Mouse (Mus musculus) hindbrain, embryonic 11.5 days (tissue): ENCODE results near the gene Upp2. TPM values are rescaled to one million over a fixed set of nuclear protein-coding genes. Genes with fewer than 3 reads are reported as not detected.

ENCODE experiments used
- ATAC-seq: fragments of 200-750 bp; cut with Nextera tagmentation; 2 replicates; pipeline ENCODE4 v1.8.0; 2017; ENCODE audit warnings: mild to moderate bottlenecking, moderate TSS enrichment, moderate library complexity; ENCODE audit not compliant: low FRiP score
- DNase-seq: peaks from one replicate; pipeline ENCODE4 v3.0.0-alpha.2; 2015; ENCODE audit warnings: low spot score
- H3K27ac ChIP-seq: fragments of 300-500 bp; sonication (generic); 2 replicates; pipeline ENCODE4 v1.5.1; 2014; ENCODE audit warnings: mild to moderate bottlenecking, low read depth, low read length
- H3K27me3 ChIP-seq: fragments of 300-500 bp; sonication (generic); 2 replicates; pipeline ENCODE4 v1.6.1; 2014; ENCODE audit warnings: mild to moderate bottlenecking, low read length, moderate library complexity, mixed read lengths; ENCODE audit not compliant: control insufficient read depth, insufficient read depth
- H3K36me3 ChIP-seq: fragments of 300-500 bp; sonication (generic); 2 replicates; pipeline ENCODE4 v1.6.1; 2014; ENCODE audit warnings: mild to moderate bottlenecking, low read length, moderate library complexity, mixed read lengths; ENCODE audit not compliant: control insufficient read depth, insufficient read depth
- H3K4me1 ChIP-seq: fragments of 300-500 bp; sonication (generic); replicated peaks from 2 replicates; pipeline ENCODE4 v1.6.1; 2014; ENCODE audit warnings: low read length, mixed read lengths; ENCODE audit not compliant: control insufficient read depth, insufficient read depth
- H3K4me2 ChIP-seq: fragments of 300-500 bp; sonication (generic); replicated peaks from 2 replicates; pipeline ENCODE4 v1.6.1; 2014; ENCODE audit warnings: mild to moderate bottlenecking, low read depth, low read length
- H3K4me3 ChIP-seq: fragments of 300-500 bp; sonication (generic); 2 replicates; pipeline ENCODE4 v1.5.1; 2014; ENCODE audit warnings: low read depth, low read length
- H3K9ac ChIP-seq: fragments of 300-500 bp; sonication (generic); 2 replicates; pipeline ENCODE4 v1.6.1; 2014; ENCODE audit warnings: low read depth, low read length
- H3K9me3 ChIP-seq: fragments of 300-500 bp; sonication (generic); 2 replicates; pipeline ENCODE4 v1.6.1; 2016; ENCODE audit warnings: low read length; ENCODE audit not compliant: control insufficient read depth
- WGBS: fragments of 180-500 bp; shearing (Covaris S2); extraction: QIAGEN DNeasy Blood & Tissue Kit; methylation state at CpG from one replicate; pipeline ENCODE4 v1.1.7; 2014; 5-methylcytosine and 5-hydroxymethylcytosine counted together
- polyA plus RNA-seq: library from polyadenylated mRNA; unstranded; fragments of >200 nt; fragmentation: Nextera tagmentation; extraction: Ambion mirVana; gene quantifications from 2 replicates; pipeline ENCODE4 v1.2.1, GENCODE M21; 2014

Upp2 gene
- polyA plus RNA-seq, 1 experiment from 2014 or later: 6.3 TPM

GRCm38 (mm10) chr2:58633791-58634190 lies 66.7 kb downstream of the Upp2 start:
- Histone ChIP-seq H3K4me1 (no peaks in the 10 kb centered on the region), H3K27me3 (no peaks in the 10 kb centered on the region), H3K9me3 (no peaks in the 10 kb centered on the region), H3K4me3 (no peak overlapping the region), H3K4me2 (no peak overlapping the region), H3K27ac (no peak overlapping the region), H3K36me3 (no peaks in the 10 kb centered on the region), H3K9ac (no peak overlapping the region)
- ATAC-seq: no peak
- 95% methylated on average over 11 of the region's 11 CpGs for WGBS
- no peak for DNase-seq

GRCm38 (mm10) chr2:58641761-58642555 lies 74.9 kb downstream of the Upp2 start:
- no peaks in the 10 kb centered on the region for H3K4me1 ChIP-seq
- no peak overlapping the region for H3K27ac ChIP-seq
- no peak overlapping the region for H3K4me2 ChIP-seq
- DNase-seq: no peak
- peak; percentile 35; the same call in 1 of the 2 replicates for ATAC-seq
- H3K36me3 ChIP-seq: no peaks in the 10 kb centered on the region
- H3K4me3 ChIP-seq: no peak overlapping the region
- 75% methylated on average over 19 of the region's 19 CpGs for WGBS
- no peak overlapping the region for H3K9ac ChIP-seq
- no peaks in the 10 kb centered on the region for H3K27me3 ChIP-seq
- H3K9me3 ChIP-seq: no peaks in the 10 kb centered on the region

GRCm38 (mm10) chr2:58645667-58646066 lies 78.6 kb downstream of the Upp2 start:
- no peak overlapping the region for H3K4me3 ChIP-seq
- no peak overlapping the region for H3K4me2 ChIP-seq
- H3K36me3 ChIP-seq: no peaks in the 10 kb centered on the region
- ATAC-seq (no peak), DNase-seq (no peak)
- no peak overlapping the region for H3K27ac ChIP-seq
- H3K27me3 ChIP-seq: no peaks in the 10 kb centered on the region
- H3K4me1 ChIP-seq: no peaks in the 10 kb centered on the region
- WGBS: 95% methylated on average over 6 of the region's 6 CpGs
- H3K9ac ChIP-seq: no peak overlapping the region
- H3K9me3 ChIP-seq: no peaks in the 10 kb centered on the region

DNA sequence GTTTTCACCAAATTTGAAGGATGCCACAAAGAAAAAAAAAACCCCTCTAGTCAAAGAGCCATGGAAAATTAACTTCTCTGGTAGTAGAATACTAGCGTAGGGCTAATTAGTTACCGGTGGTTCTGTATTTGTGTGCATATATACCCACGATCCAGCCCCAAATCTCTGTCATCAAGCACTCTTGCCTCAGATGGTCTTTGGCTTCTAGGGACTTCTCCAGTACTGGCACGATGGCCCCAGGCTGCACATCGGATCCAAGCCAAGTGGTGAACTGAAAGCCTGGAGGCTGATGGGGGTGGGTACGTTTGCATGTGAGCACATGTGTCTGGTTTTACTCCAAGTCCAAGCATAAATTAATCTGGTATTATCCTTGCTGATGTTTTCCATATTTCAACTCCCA lies 88.1 kb downstream of the Upp2 start:
- Histone ChIP-seq H3K9ac (no peak overlapping the region), H3K4me3 (no peak overlapping the region), H3K4me2 (no peak overlapping the region), H3K9me3 (no peaks in the 10 kb centered on the region; the same call in 1 of the 2 replicates), H3K27ac (no peak overlapping the region), H3K27me3 (no peaks in the 10 kb centered on the region), H3K4me1 (no peaks in the 10 kb centered on the region), H3K36me3 (no peaks in the 10 kb centered on the region)
- WGBS: 86% methylated on average over 6 of the region's 6 CpGs
- ATAC-seq (no peak), DNase-seq (no peak)

- ATAC-seq: no peak
- H3K4me2 ChIP-seq: no peak overlapping the region
- 84% methylated on average over 1 of the region's 1 CpGs for WGBS
- no peaks in the 10 kb centered on the region for H3K27me3 ChIP-seq
- no peak overlapping the region for H3K4me3 ChIP-seq
- no peaks in the 10 kb centered on the region; the same call in 1 of the 2 replicates for H3K9me3 ChIP-seq
- H3K4me1 ChIP-seq: no peaks in the 10 kb centered on the region
- no peaks in the 10 kb centered on the region for H3K36me3 ChIP-seq
- H3K27ac ChIP-seq: no peak overlapping the region
- DNase-seq: no peak
- no peak overlapping the region for H3K9ac ChIP-seq
Observed at GRCm38 (mm10) chr2:58656959-58657358, 89.9 kb downstream of the Upp2 start.

DNA sequence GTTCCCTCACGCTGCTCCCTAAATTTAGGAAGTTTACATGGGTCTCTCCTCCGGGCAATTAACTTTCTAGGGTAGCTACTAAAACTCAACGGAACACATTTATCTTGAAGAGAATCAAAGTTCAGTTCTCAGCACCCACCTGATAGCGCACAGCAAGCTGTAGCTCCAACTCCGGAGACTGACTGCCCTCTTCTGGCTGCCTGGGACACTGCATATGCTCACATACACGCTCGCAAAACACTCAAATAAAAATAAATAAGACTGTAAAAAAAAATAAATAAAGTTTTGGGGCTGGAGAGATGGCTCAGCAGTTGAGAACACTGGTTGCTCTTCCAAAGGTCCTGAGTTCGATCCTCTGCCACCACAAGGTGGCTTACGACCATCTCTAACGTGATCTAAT lies 90.8 kb downstream of the Upp2 start:
- no peak overlapping the region for H3K4me2 ChIP-seq
- H3K4me1 ChIP-seq: no peaks in the 10 kb centered on the region
- H3K4me3 ChIP-seq: no peak overlapping the region
- WGBS: 97% methylated on average over 10 of the region's 10 CpGs
- ATAC-seq (no peak), DNase-seq (no peak)
- no peak overlapping the region for H3K9ac ChIP-seq
- no peaks in the 10 kb centered on the region; the same call in 1 of the 2 replicates for H3K9me3 ChIP-seq
- H3K27me3 ChIP-seq: no peaks in the 10 kb centered on the region
- no peaks in the 10 kb centered on the region for H3K36me3 ChIP-seq
- no peak overlapping the region for H3K27ac ChIP-seq

GRCm38 (mm10) chr2:58660591-58660990 lies 93.5 kb downstream of the Upp2 start:
- no peaks in the 10 kb centered on the region for H3K27me3 ChIP-seq
- H3K36me3 ChIP-seq: no peaks in the 10 kb centered on the region
- 63% methylated on average over 13 of the region's 13 CpGs for WGBS
- H3K4me2 ChIP-seq: no peak overlapping the region
- H3K9me3 ChIP-seq: no peaks in the 10 kb centered on the region; the same call in 1 of the 2 replicates
- no peaks in the 10 kb centered on the region for H3K4me1 ChIP-seq
- no peak for ATAC-seq
- H3K27ac ChIP-seq: no peak overlapping the region
- DNase-seq: no peak
- no peak overlapping the region for H3K9ac ChIP-seq
- H3K4me3 ChIP-seq: no peak overlapping the region

DNA sequence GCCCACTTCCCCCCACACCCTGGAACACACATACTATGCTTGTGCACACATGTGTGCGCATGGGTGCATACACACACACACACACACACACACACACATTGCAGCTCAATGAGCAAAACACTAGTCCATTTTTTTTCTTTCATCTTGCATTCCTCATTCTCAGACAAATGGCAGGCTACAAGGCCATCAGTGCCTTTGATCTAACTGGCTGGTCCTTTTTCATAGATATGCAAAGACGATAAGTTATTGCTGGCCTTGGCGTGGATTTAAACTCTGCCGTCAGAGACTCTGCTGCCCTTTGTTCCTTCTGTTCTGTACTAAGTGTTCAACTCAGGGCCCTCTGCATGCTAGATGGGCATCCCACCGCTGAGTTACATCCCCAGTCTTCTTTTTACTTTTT lies 94.0 kb downstream of the Upp2 start:
- no peaks in the 10 kb centered on the region for H3K27me3 ChIP-seq
- ATAC-seq (no peak), DNase-seq (no peak)
- no peaks in the 10 kb centered on the region for H3K36me3 ChIP-seq
- H3K4me1 ChIP-seq: no peaks in the 10 kb centered on the region
- no peak overlapping the region for H3K9ac ChIP-seq
- no peak overlapping the region for H3K4me2 ChIP-seq
- H3K4me3 ChIP-seq: no peak overlapping the region
- WGBS: 81% methylated on average over 5 of the region's 5 CpGs
- H3K27ac ChIP-seq: no peak overlapping the region
- no peaks in the 10 kb centered on the region; the same call in 1 of the 2 replicates for H3K9me3 ChIP-seq

- no peak overlapping the region for H3K4me2 ChIP-seq
- no peak overlapping the region for H3K4me3 ChIP-seq
- ATAC-seq (no peak), DNase-seq (no peak)
- H3K36me3 ChIP-seq: no peaks in the 10 kb centered on the region
- WGBS: 60% methylated on average over 9 of the region's 9 CpGs
- H3K9me3 ChIP-seq: no peaks in the 10 kb centered on the region; the same call in 1 of the 2 replicates
- no peaks in the 10 kb centered on the region for H3K27me3 ChIP-seq
- no peak overlapping the region for H3K27ac ChIP-seq
- no peaks in the 10 kb centered on the region for H3K4me1 ChIP-seq
- no peak overlapping the region for H3K9ac ChIP-seq
Observed at GRCm38 (mm10) chr2:58662661-58663060, 95.6 kb downstream of the Upp2 start.
